Mouse (Mus musculus): Measurements from ENCODE around the gene Atp2b4. TPM values are rescaled to one million over a fixed set of nuclear protein-coding genes. Genes with fewer than 3 reads are reported as not detected.

The Atp2b4 gene
- polyA plus RNA-seq, 1 experiment, result 37.2 TPM

DNA sequence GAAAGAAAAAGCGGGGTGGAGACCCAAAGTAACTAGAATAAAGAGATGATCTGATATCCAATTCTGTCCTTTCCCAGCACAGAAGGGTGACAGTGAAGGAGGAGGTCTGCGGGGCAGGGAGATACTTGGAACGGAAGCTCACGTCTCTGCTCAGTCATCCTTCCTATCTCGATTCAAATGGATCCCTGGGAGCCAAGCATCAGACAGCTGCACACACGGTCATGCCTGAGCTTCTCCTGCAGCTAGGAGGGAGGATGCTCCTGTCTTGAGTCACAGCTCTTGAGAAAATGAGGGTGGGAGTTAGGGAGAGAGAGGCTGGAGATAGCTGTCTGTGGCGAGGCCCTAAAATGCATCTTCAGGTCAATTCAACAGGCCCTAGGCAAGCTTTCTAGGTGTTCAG, 64.2 kb downstream of the Atp2b4 start:
- no peak overlapping the region for H3K27ac ChIP-seq (ENCODE audit: insufficient read depth, low read length)
- no peak for TF ChIP-seq POLR2A (IDR thresholded peaks at IDR 0.05; ENCODE audit: low read depth, low read length)
- TF ChIP-seq CTCF (IDR thresholded peaks at IDR 0.05; ENCODE audit: borderline replicate concordance, insufficient read depth, low read length), result no peak
- H3K4me1 ChIP-seq (ENCODE audit: control insufficient read depth, insufficient read depth, low read length), result no peaks in the 10 kb centered on the region
- no peak overlapping the region for H3K4me3 ChIP-seq (ENCODE audit: insufficient read depth, low read length)

DNA sequence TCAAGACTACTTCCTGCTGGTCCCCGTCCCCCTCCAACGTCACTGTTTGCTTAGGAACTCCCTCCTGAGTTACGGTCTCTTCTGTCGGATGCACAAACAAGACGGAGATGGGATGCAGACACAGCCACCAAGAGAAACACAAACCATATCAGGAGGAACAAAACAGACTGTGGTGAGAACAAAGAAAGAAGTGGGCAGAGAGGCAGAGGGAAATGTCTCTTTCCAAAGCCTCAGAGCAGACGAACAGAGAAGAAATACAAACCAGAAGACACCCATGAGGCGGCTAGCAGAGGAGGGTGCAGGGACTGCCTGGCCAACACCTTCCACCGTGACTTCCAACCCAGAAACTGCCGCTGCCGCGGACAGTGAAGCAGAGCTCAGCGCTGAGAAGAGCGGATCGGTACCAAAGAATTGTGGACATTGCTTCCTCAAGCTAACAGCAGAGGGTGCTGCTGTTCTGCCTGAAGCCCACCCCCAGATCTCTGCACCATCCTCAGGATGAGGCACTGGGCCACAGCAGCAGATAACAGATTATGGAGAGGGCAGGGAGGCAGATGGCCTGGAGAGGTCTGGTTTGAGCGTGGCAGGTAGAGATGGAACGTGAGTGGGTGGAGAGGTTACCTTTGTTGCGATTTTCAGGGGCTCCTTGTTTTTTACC, 64.7 kb downstream of the Atp2b4 start:
- Histone ChIP-seq H3K4me3 (ENCODE audit: insufficient read depth, low read length) (no peak overlapping the region), H3K27ac (ENCODE audit: insufficient read depth, low read length) (no peak overlapping the region)
- TF ChIP-seq CTCF (IDR thresholded peaks at IDR 0.05; ENCODE audit: borderline replicate concordance, insufficient read depth, low read length) (peak; percentile 96), POLR2A (IDR thresholded peaks at IDR 0.05; ENCODE audit: low read depth, low read length) (no peak)

DNA sequence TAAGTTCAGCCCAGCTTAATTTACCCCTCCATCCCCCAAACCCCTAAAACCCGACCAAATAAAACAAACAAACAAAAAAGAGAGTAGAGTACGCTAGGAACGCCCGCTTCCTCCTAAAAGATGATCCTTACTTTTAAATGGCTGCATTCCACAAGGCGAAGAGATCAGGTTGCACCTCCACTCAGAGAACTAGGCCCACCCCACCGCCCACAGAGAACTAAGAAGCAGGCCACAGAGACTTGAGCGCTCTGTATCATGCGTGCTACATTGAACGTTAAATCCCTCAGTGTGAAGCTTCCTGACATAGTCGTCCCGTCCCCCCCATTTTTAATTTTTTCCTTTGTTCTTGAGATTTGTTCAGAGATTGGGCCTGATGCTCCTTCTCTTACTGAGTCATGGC, 68.0 kb downstream of the Atp2b4 start:
- Histone ChIP-seq H3K4me1 (ENCODE audit: control insufficient read depth, insufficient read depth, low read length) (no peaks in the 10 kb centered on the region), H3K27ac (ENCODE audit: insufficient read depth, low read length) (no peak overlapping the region), H3K4me3 (ENCODE audit: insufficient read depth, low read length) (no peak overlapping the region)
- TF ChIP-seq POLR2A (IDR thresholded peaks at IDR 0.05; ENCODE audit: low read depth, low read length), result no peak
- no peak for TF ChIP-seq CTCF (IDR thresholded peaks at IDR 0.05; ENCODE audit: borderline replicate concordance, insufficient read depth, low read length)

More for the DNA sequence above, 64.7 kb downstream of the Atp2b4 start:
- no peaks in the 10 kb centered on the region for H3K4me1 ChIP-seq (ENCODE audit: control insufficient read depth, insufficient read depth, low read length)

DNA sequence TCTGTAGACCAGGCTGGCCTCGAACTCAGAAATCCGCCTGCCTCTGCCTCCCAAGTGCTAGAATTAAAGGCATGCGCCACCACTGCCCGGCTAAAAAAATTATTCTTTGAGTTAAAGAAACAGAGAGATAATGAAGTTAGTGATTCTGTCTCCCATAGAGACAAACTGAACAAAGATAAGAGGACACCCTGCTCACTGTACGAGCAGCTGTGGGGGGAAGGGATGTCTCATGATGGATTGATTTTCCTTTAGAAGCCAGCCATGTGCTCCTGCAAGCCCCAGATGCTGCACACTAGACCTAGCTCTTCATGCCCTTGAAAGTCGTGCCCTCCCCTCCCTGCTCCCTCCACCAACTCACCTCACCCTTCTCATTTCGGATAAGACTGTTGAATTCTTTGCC, 72.5 kb downstream of the Atp2b4 start:
- no peak for TF ChIP-seq CTCF (IDR thresholded peaks at IDR 0.05; ENCODE audit: borderline replicate concordance, insufficient read depth, low read length)
- no peak for TF ChIP-seq POLR2A (IDR thresholded peaks at IDR 0.05; ENCODE audit: low read depth, low read length)
- no peaks in the 10 kb centered on the region for H3K4me1 ChIP-seq (ENCODE audit: control insufficient read depth, insufficient read depth, low read length)
- no peak overlapping the region for H3K4me3 ChIP-seq (ENCODE audit: insufficient read depth, low read length)
- no peak overlapping the region for H3K27ac ChIP-seq (ENCODE audit: insufficient read depth, low read length)

DNA sequence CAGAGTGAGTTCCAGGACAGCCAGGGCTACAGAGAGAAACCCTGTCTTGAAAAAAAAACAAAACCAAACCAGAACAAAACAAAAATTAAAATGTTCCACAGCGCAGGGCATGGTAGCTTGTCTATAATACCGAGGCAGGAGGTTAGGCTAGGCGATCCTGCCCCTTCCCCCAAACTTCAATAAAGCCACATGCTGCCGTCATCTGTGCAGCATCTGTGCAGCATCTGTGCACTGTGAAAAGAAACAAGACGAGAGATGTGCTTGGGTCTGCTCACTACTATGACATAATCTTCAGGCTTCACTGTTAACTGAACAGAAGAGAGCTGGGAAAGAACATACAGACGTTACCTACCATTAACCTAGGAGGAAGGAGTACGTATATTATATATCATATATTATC, 80.5 kb downstream of the Atp2b4 start:
- TF ChIP-seq CTCF (IDR thresholded peaks at IDR 0.05; ENCODE audit: borderline replicate concordance, insufficient read depth, low read length) (no peak), POLR2A (IDR thresholded peaks at IDR 0.05; ENCODE audit: low read depth, low read length) (no peak)
- no peaks in the 10 kb centered on the region for H3K4me1 ChIP-seq (ENCODE audit: control insufficient read depth, insufficient read depth, low read length)
- H3K27ac ChIP-seq (ENCODE audit: insufficient read depth, low read length), result no peak overlapping the region
- H3K4me3 ChIP-seq (ENCODE audit: insufficient read depth, low read length), result no peak overlapping the region

DNA sequence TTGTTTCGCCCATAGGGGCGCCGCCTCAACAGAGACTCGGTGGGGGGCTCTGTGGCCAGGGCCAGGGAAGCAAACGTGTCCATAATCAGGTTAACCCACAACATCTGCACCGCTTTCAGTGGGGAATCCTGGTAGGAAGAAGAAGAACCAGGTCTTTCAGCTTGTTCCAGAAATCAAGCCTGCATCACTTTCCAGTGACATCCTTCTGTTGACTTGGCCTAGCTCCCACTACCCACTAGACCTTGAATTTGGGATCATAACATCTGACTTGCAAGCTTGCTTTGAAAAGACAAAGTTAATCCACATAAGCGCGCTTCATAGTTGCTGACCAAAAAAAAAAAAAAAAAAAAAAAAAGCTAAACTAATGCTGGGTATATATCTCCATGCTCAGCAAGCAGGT, 82.1 kb downstream of the Atp2b4 start:
- no peak overlapping the region for H3K4me3 ChIP-seq (ENCODE audit: insufficient read depth, low read length)

DNA sequence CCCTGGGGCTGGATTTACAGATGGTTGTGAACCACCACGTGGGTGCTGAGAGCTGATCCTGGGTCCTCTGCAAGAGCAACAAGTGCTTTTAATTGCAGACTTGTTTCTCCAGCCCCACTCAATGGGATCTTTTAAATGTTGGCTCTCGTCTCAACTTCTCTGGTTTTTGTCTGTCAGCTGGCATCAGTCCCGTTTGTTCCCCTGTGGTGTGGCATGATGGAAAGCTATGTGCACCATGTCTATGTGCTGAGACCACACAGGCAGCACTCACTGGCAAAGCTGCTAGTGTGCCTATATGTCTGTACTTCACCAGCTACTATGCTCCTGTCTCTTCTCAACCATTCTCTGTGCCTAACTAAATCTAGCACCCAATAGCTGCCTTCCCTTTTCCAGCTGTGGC, 82.5 kb downstream of the Atp2b4 start:
- Histone ChIP-seq H3K4me3 (ENCODE audit: insufficient read depth, low read length) (no peak overlapping the region), H3K27ac (ENCODE audit: insufficient read depth, low read length) (no peak overlapping the region)
- TF ChIP-seq POLR2A (IDR thresholded peaks at IDR 0.05; ENCODE audit: low read depth, low read length), result no peak
- TF ChIP-seq CTCF (IDR thresholded peaks at IDR 0.05; ENCODE audit: borderline replicate concordance, insufficient read depth, low read length), result no peak

More for the DNA sequence above, 82.1 kb downstream of the Atp2b4 start:
- TF ChIP-seq CTCF (IDR thresholded peaks at IDR 0.05; ENCODE audit: borderline replicate concordance, insufficient read depth, low read length) (no peak), POLR2A (IDR thresholded peaks at IDR 0.05; ENCODE audit: low read depth, low read length) (no peak)
- Histone ChIP-seq H3K4me1 (ENCODE audit: control insufficient read depth, insufficient read depth, low read length) (no peaks in the 10 kb centered on the region), H3K27ac (ENCODE audit: insufficient read depth, low read length) (no peak overlapping the region)

DNA sequence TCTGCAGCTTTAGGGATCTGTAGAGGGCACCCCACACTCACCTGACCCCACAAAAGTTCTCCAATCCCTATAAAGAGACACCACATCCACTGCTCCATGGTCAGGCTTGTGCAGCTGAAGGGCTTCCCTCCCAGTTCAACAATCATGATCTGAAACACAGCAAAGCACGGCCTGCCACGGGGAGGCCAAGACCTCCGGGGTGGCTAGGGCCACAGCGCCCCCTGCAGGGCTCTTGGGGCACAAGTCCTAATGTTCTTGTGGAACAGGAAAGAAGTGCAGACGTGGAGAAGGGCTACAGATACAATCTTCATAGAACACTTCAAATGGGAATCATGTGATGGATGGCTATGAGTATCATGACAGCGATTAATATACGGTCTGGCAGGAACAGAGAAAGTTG, 84.4 kb downstream of the Atp2b4 start:
- Histone ChIP-seq H3K27ac (ENCODE audit: insufficient read depth, low read length) (no peak overlapping the region), H3K4me1 (ENCODE audit: control insufficient read depth, insufficient read depth, low read length) (0 out of 2 replicates have a peak, but pooled peaks cover 2% of the 10 kb centered on the region), H3K4me3 (ENCODE audit: insufficient read depth, low read length) (no peak overlapping the region)
- 0 out of 2 replicates have a peak, but pooled peaks have one; percentile 15 for TF ChIP-seq CTCF (IDR thresholded peaks at IDR 0.05; ENCODE audit: borderline replicate concordance, insufficient read depth, low read length)
- TF ChIP-seq POLR2A (IDR thresholded peaks at IDR 0.05; ENCODE audit: low read depth, low read length), result no peak

More for the DNA sequence above, 82.5 kb downstream of the Atp2b4 start:
- no peaks in the 10 kb centered on the region for H3K4me1 ChIP-seq (ENCODE audit: control insufficient read depth, insufficient read depth, low read length)

DNA sequence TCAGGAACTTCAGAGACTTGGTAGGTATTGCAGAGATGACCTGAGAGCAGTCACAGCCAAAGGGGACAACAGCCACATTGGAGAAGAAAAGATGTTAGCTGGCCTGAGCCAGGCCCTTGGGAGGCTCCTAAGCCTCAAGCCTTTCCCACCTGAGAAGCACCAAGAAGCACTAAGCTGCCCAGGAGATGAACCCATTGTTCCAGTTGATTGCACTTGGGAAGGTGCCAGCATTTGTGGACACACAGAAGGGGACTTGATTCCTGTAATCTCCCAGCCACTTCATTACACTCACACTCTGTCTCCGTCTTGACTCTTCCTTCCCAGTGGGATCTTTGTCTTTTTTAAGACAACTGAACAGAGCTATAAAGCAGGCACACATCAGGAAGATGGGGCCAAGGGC, 85.7 kb downstream of the Atp2b4 start:
- no peak for TF ChIP-seq POLR2A (IDR thresholded peaks at IDR 0.05; ENCODE audit: low read depth, low read length)
- Histone ChIP-seq H3K4me1 (ENCODE audit: control insufficient read depth, insufficient read depth, low read length) (0 out of 2 replicates have a peak, but pooled peaks cover 2% of the 10 kb centered on the region), H3K4me3 (ENCODE audit: insufficient read depth, low read length) (no peak overlapping the region), H3K27ac (ENCODE audit: insufficient read depth, low read length) (no peak overlapping the region)

DNA sequence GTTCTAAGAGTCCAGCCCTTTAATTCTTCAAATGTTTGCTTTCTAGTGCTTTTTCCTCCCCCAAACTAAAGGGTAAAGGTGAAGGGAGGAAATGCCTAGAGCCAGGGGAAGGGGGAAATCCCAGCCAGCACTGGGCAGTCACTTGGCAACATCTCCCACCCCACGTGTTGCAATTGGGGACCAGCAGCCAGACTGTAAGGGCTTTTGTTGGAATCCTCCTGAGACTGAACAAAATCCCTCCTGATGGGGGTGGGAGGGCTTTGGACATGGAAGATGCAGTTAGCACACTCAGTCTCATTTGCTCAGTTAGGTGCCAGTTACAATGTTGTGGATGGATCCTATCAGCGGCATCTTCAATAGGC, 87.9 kb downstream of the Atp2b4 start:
- Histone ChIP-seq H3K4me1 (ENCODE audit: control insufficient read depth, insufficient read depth, low read length) (0 out of 2 replicates have a peak, but pooled peaks cover 2% of the 10 kb centered on the region), H3K4me3 (ENCODE audit: insufficient read depth, low read length) (no peak overlapping the region), H3K27ac (ENCODE audit: insufficient read depth, low read length) (no peak overlapping the region)
- TF ChIP-seq CTCF (IDR thresholded peaks at IDR 0.05; ENCODE audit: borderline replicate concordance, insufficient read depth, low read length) (no peak), POLR2A (IDR thresholded peaks at IDR 0.05; ENCODE audit: low read depth, low read length) (no peak)
